Mouse (Mus musculus) spleen, adult 2 months (tissue): ENCODE results near the gene Asic2. TPM values are rescaled to one million over a fixed set of nuclear protein-coding genes. Genes with fewer than 3 reads are reported as not detected.

Experiments
- DNase-seq, 2 experiments: peaks; one replicate each; pipeline versions ENCODE4 v3.0.0 to v3.0.0-alpha.2; 2012 to 2021; ENCODE audit warnings: low spot score in 2 of 2, low read depth in 1 of 2
- H3K27ac ChIP-seq: fragments of 200-500 bp; 2 replicates; pipeline ENCODE4 v1.5.1; 2012; ENCODE audit warnings: low read length, inconsistent platforms; ENCODE audit not compliant: insufficient read depth
- H3K27me3 ChIP-seq: fragments of 200-500 bp; 2 replicates; pipeline ENCODE4 v1.6.1; 2012; ENCODE audit warnings: mild to moderate bottlenecking, moderate library complexity, low read length, inconsistent platforms; ENCODE audit not compliant: control insufficient read depth, insufficient read depth
- H3K36me3 ChIP-seq: fragments of 200-500 bp; 2 replicates; pipeline ENCODE4 v1.6.1; 2012; ENCODE audit warnings: mild to moderate bottlenecking, low read length, inconsistent platforms; ENCODE audit not compliant: control insufficient read depth, insufficient read depth
- H3K4me1 ChIP-seq: fragments of 200-500 bp; 2 replicates; pipeline ENCODE4 v1.6.1; 2011; ENCODE audit warnings: inconsistent platforms; ENCODE audit not compliant: control insufficient read depth, insufficient read depth, insufficient read length
- H3K4me3 ChIP-seq: fragments of 200-500 bp; 2 replicates; pipeline ENCODE4 v1.5.1; 2011; ENCODE audit warnings: mild to moderate bottlenecking, inconsistent platforms; ENCODE audit not compliant: insufficient read depth, insufficient read length; ENCODE audit errors: extremely low read depth
- CTCF ChIP-seq: fragments of 200-500 bp; IDR thresholded peaks from 2 replicates; pipeline ENCODE4 v1.5.1; 2011; ENCODE audit warnings: mild to moderate bottlenecking, inconsistent platforms; ENCODE audit not compliant: insufficient read depth, insufficient read length, insufficient replicate concordance; ENCODE audit errors: extremely low read depth
- POLR2A ChIP-seq: fragments of 200-500 bp; IDR thresholded peaks from 2 replicates; pipeline ENCODE4 v1.6.1; 2011; ENCODE audit warnings: low read depth, low read length, inconsistent platforms
- WGBS: fragments of 180-500 bp; shearing (Covaris S2); methylation state at CpG from one replicate; pipeline ENCODE4 v1.1.7; 2018; 5-methylcytosine and 5-hydroxymethylcytosine counted together
- polyA plus RNA-seq: library from polyadenylated mRNA; depleted of rRNA; stranded (reverse); fragments of >200 nt; gene quantifications from 2 replicates; pipeline ENCODE4 v1.2.3, GENCODE M21; 2012; rRNA removed

The Asic2 gene
- polyA plus RNA-seq = 0.46 and 0.56 TPM in 2 replicates

GRCm38 (mm10) chr11:81968401-81968881, at the start of gene Asic2:
Asic2 (minus strand) TSS chr11:81968457.
- 10% methylated on average over 29 of the region's 29 CpGs for WGBS
- Histone ChIP-seq H3K4me1 (0 out of 2 replicates have a peak, but pooled peaks cover 4% of the 10 kb centered on the region), H3K36me3 (no peaks in the 10 kb centered on the region), H3K27ac (no peak within 1 kb of the TSS), H3K27me3 (no peaks in the 10 kb centered on the region), H3K4me3 (no peak within 1 kb of the TSS)
- DNase-seq = no peak
- TF ChIP-seq POLR2A = no peak

GRCm38 (mm10) chr11:82016181-82016780, 48.0 kb upstream of the Asic2 start:
- WGBS = 66% methylated on average over 3 of the region's 3 CpGs
- Histone ChIP-seq H3K4me1 (no peaks in the 10 kb centered on the region), H3K4me3 (no peak overlapping the region), H3K27me3 (no peaks in the 10 kb centered on the region), H3K27ac (no peak overlapping the region), H3K36me3 (no peaks in the 10 kb centered on the region)
- TF ChIP-seq POLR2A = no peak
- no peak for DNase-seq

- H3K27ac ChIP-seq = no peak overlapping the region
- H3K27me3 ChIP-seq = no peaks in the 10 kb centered on the region
- H3K36me3 ChIP-seq = no peaks in the 10 kb centered on the region
- WGBS = 38% methylated on average over 2 of the region's 2 CpGs
- no peaks in the 10 kb centered on the region for H3K4me1 ChIP-seq
- H3K4me3 ChIP-seq = no peak overlapping the region
- TF ChIP-seq CTCF (no peak), POLR2A (no peak)
- no peak for DNase-seq
Measured at GRCm38 (mm10) chr11:82015066-82015465, 46.8 kb upstream of the Asic2 start.

GRCm38 (mm10) chr11:82013756-82014155, 45.5 kb upstream of the Asic2 start:
- 36% methylated on average over 1 of the region's 1 CpGs for WGBS
- H3K4me1 ChIP-seq = no peaks in the 10 kb centered on the region
- no peaks in the 10 kb centered on the region for H3K36me3 ChIP-seq
- DNase-seq = no peak
- H3K4me3 ChIP-seq = no peak overlapping the region
- no peak overlapping the region for H3K27ac ChIP-seq
- TF ChIP-seq CTCF = no peak
- TF ChIP-seq POLR2A = no peak
- no peaks in the 10 kb centered on the region for H3K27me3 ChIP-seq

GRCm38 (mm10) chr11:82011411-82012193, 43.3 kb upstream of the Asic2 start:
- H3K27ac ChIP-seq = no peak overlapping the region
- H3K4me1 ChIP-seq = no peaks in the 10 kb centered on the region; the same call in 1 of the 2 replicates
- H3K4me3 ChIP-seq = no peak overlapping the region
- no peak for TF ChIP-seq CTCF
- no peak for TF ChIP-seq POLR2A
- WGBS = 73% methylated on average over 8 of the region's 8 CpGs
- no peaks in the 10 kb centered on the region for H3K36me3 ChIP-seq
- DNase-seq = no peak
- no peaks in the 10 kb centered on the region for H3K27me3 ChIP-seq

GRCm38 (mm10) chr11:82010115-82010514, 41.9 kb upstream of the Asic2 start:
- Histone ChIP-seq H3K36me3 (no peaks in the 10 kb centered on the region), H3K4me1 (no peaks in the 10 kb centered on the region; the same call in 1 of the 2 replicates), H3K27me3 (no peaks in the 10 kb centered on the region), H3K27ac (no peak overlapping the region), H3K4me3 (no peak overlapping the region)
- TF ChIP-seq CTCF (no peak), POLR2A (no peak)
- 86% methylated on average over 3 of the region's 3 CpGs for WGBS
- DNase-seq = no peak
